Mouse (Mus musculus): ENCODE measurements at regions not wholly inside any gene's neighbourhood (a gene's known extent, or its start where the extent isn't known, plus 50 kb on each side); places are given as distances from the start of the nearest gene placed in this dataset.

DNA sequence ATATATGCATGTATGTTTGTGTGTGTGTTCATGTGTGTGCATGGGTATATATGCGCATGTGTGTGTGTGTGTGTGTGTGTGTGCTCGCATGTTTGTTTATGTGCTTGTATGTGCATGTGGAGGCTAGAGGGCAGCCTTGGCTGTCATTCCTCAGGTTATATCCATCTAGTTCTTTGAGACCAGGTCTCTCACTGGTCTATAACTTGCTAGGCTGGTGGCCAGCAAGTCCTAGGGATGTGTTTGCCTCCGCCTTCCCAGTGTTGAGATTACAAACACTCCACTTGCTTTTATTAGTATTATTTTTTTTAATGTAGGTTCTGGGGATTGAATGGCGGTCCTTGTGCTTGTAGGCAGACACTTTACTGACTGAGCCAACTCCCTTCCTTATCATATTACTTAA, 219.8 kb upstream of the Dusp10 start:
- TF ChIP-seq REST (IDR thresholded peaks at IDR 0.05; ENCODE audit: insufficient read depth, insufficient read length) (no peak), POLR2AphosphoS2 (IDR thresholded peaks at IDR 0.05; ENCODE audit: insufficient read length, low read depth) (no peak), USF1 (IDR thresholded peaks at IDR 0.05; ENCODE audit: low read depth) (no peak), MAX (IDR thresholded peaks at IDR 0.05; ENCODE audit: low read depth) (no peak), POLR2A (IDR thresholded peaks at IDR 0.05; ENCODE audit: insufficient read length, low read depth) (no peak)
